Mouse (Mus musculus) heart, embryonic 13.5 days (tissue): Measurements from ENCODE around the gene Cdx2. TPM values are rescaled to one million over a fixed set of nuclear protein-coding genes. Genes with fewer than 3 reads are reported as not detected.

Experiments
- ATAC-seq: fragments of 200-750 bp; cut with Nextera tagmentation; 2 replicates; pipeline ENCODE4 v1.8.0; 2017; ENCODE audit warnings: moderate TSS enrichment; ENCODE audit not compliant: insufficient number of reproducible peaks, low FRiP score, low TSS enrichment; ENCODE audit errors: extremely low read depth
- H3K27ac ChIP-seq: fragments of 300-500 bp; sonication (generic); replicated peaks from 2 replicates; pipeline ENCODE4 v1.5.1; 2015; ENCODE audit warnings: moderate library complexity, mild to moderate bottlenecking, inconsistent platforms
- H3K27me3 ChIP-seq: fragments of 300-500 bp; sonication (generic); replicated peaks from 2 replicates; pipeline ENCODE4 v1.6.1; 2015; ENCODE audit warnings: mild to moderate bottlenecking, inconsistent platforms
- H3K36me3 ChIP-seq: fragments of 300-500 bp; sonication (generic); 2 replicates; pipeline ENCODE4 v1.6.1; 2015; ENCODE audit warnings: mild to moderate bottlenecking, inconsistent platforms
- H3K4me1 ChIP-seq: fragments of 300-500 bp; sonication (generic); 2 replicates; pipeline ENCODE4 v1.6.1; 2015; ENCODE audit warnings: inconsistent platforms
- H3K4me2 ChIP-seq: fragments of 300-500 bp; sonication (generic); 2 replicates; pipeline ENCODE4 v1.6.1; 2015; ENCODE audit warnings: inconsistent platforms, mild to moderate bottlenecking, moderate library complexity
- H3K4me3 ChIP-seq: fragments of 300-500 bp; sonication (generic); 2 replicates; pipeline ENCODE4 v1.5.1; 2015; ENCODE audit warnings: moderate library complexity, mild to moderate bottlenecking, inconsistent platforms
- H3K9ac ChIP-seq: fragments of 300-500 bp; sonication (generic); 2 replicates; pipeline ENCODE4 v1.6.1; 2015; ENCODE audit warnings: inconsistent platforms, mild to moderate bottlenecking, moderate library complexity
- H3K9me3 ChIP-seq: fragments of 300-500 bp; sonication (generic); 2 replicates; pipeline ENCODE4 v1.6.1; 2016; ENCODE audit warnings: inconsistent platforms
- WGBS: fragments of 180-500 bp; shearing (Covaris S2); methylation state at CpG from one replicate; pipeline ENCODE4 v1.1.7; 2015; ENCODE audit warnings: mixed read lengths; 5-methylcytosine and 5-hydroxymethylcytosine counted together
- polyA plus RNA-seq: library from polyadenylated mRNA; unstranded; fragments of >200 nt; fragmentation: Nextera tagmentation; extraction: Ambion mirVana; gene quantifications from 2 replicates; pipeline ENCODE4 v1.2.1, GENCODE M21; 2015

The Cdx2 gene
- polyA plus RNA-seq, 1 experiment from 2014 or later: not detected

- Histone ChIP-seq H3K4me3 (no peak overlapping the region), H3K4me1 (peaks cover 42% of the 10 kb centered on the region), H3K9me3 (no peaks in the 10 kb centered on the region), H3K27me3 (peaks cover 100% of the 10 kb centered on the region), H3K4me2 (no peak overlapping the region), H3K27ac (no peak overlapping the region), H3K36me3 (no peaks in the 10 kb centered on the region), H3K9ac (no peak overlapping the region)
- no peak for ATAC-seq
- 3% methylated on average over 8 of the region's 8 CpGs for WGBS
Measured at GRCm38 (mm10) chr5:147302141-147302540, 4.9 kb downstream of the Cdx2 start.

GRCm38 (mm10) chr5:147301781-147302070 lies 5.3 kb downstream of the Cdx2 start:
- H3K4me1 ChIP-seq: peaks cover 40% of the 10 kb centered on the region
- no peak overlapping the region for H3K27ac ChIP-seq
- peaks cover 100% of the 10 kb centered on the region for H3K27me3 ChIP-seq
- 4% methylated on average over 10 of the region's 10 CpGs for WGBS
- H3K36me3 ChIP-seq: no peaks in the 10 kb centered on the region
- no peak overlapping the region for H3K9ac ChIP-seq
- no peak for ATAC-seq
- H3K4me3 ChIP-seq: no peak overlapping the region
- no peaks in the 10 kb centered on the region for H3K9me3 ChIP-seq
- no peak overlapping the region for H3K4me2 ChIP-seq

GRCm38 (mm10) chr5:147300917-147301780 lies 5.9 kb downstream of the Cdx2 start:
- Histone ChIP-seq H3K9me3 (no peaks in the 10 kb centered on the region), H3K4me3 (0 out of 2 replicates have a peak overlapping the region, but pooled peaks have one; percentile 0), H3K4me2 (no peak overlapping the region), H3K36me3 (no peaks in the 10 kb centered on the region), H3K27me3 (peaks cover 99% of the 10 kb centered on the region), H3K27ac (no peak overlapping the region), H3K9ac (no peak overlapping the region), H3K4me1 (peaks cover 34% of the 10 kb centered on the region)
- 2% methylated on average over 21 of the region's 21 CpGs for WGBS
- ATAC-seq: no peak

GRCm38 (mm10) chr5:147300001-147300363 lies 7.1 kb downstream of the Cdx2 start:
- H3K27me3 ChIP-seq: peaks cover 99% of the 10 kb centered on the region
- H3K9me3 ChIP-seq: no peaks in the 10 kb centered on the region
- H3K9ac ChIP-seq: no peak overlapping the region
- H3K36me3 ChIP-seq: no peaks in the 10 kb centered on the region
- no peak for ATAC-seq
- no peak overlapping the region for H3K27ac ChIP-seq
- H3K4me2 ChIP-seq: peak overlapping the region; percentile 63
- peak overlapping the region; percentile 40 for H3K4me3 ChIP-seq
- H3K4me1 ChIP-seq: peaks cover 28% of the 10 kb centered on the region
- WGBS: under 1% methylated on average over 4 of the region's 4 CpGs

GRCm38 (mm10) chr5:147299255-147300000 lies 7.6 kb downstream of the Cdx2 start:
- no peak for ATAC-seq
- Histone ChIP-seq H3K4me2 (peak overlapping the region; percentile 63), H3K9me3 (no peaks in the 10 kb centered on the region), H3K9ac (0 out of 2 replicates have a peak overlapping the region, but pooled peaks have one; percentile 55), H3K27ac (no peak overlapping the region), H3K36me3 (no peaks in the 10 kb centered on the region), H3K4me1 (peaks cover 23% of the 10 kb centered on the region), H3K4me3 (peak overlapping the region; percentile 40), H3K27me3 (peaks cover 99% of the 10 kb centered on the region)
- under 1% methylated on average over 40 of the region's 41 CpGs for WGBS

- no peak overlapping the region for H3K4me3 ChIP-seq
- no peak overlapping the region for H3K9ac ChIP-seq
- no peak overlapping the region for H3K4me2 ChIP-seq
- no peak overlapping the region for H3K27ac ChIP-seq
- 50% methylated on average over 5 of the region's 5 CpGs for WGBS
- no peaks in the 10 kb centered on the region for H3K36me3 ChIP-seq
- H3K9me3 ChIP-seq: no peaks in the 10 kb centered on the region
- peaks cover 99% of the 10 kb centered on the region for H3K27me3 ChIP-seq
- peaks cover 32% of the 10 kb centered on the region for H3K4me1 ChIP-seq
- no peak for ATAC-seq
Measured at GRCm38 (mm10) chr5:147297249-147297648, 9.8 kb downstream of the Cdx2 start.

- H3K4me3 ChIP-seq: no peak overlapping the region
- H3K27me3 ChIP-seq: peaks cover 78% of the 10 kb centered on the region
- no peak for ATAC-seq
- 9% methylated on average over 20 of the region's 20 CpGs for WGBS
- no peak overlapping the region for H3K9ac ChIP-seq
- H3K27ac ChIP-seq: no peak overlapping the region
- H3K36me3 ChIP-seq: no peaks in the 10 kb centered on the region
- peaks cover 15% of the 10 kb centered on the region for H3K4me1 ChIP-seq
- no peaks in the 10 kb centered on the region for H3K9me3 ChIP-seq
- H3K4me2 ChIP-seq: no peak overlapping the region
Measured at GRCm38 (mm10) chr5:147294121-147294520, 12.9 kb downstream of the Cdx2 start.

GRCm38 (mm10) chr5:147293127-147293910 lies 13.8 kb downstream of the Cdx2 start:
- Histone ChIP-seq H3K4me3 (no peak overlapping the region), H3K4me1 (peaks cover 15% of the 10 kb centered on the region), H3K27ac (no peak overlapping the region), H3K9ac (no peak overlapping the region), H3K36me3 (no peaks in the 10 kb centered on the region), H3K4me2 (no peak overlapping the region), H3K9me3 (no peaks in the 10 kb centered on the region), H3K27me3 (peaks cover 75% of the 10 kb centered on the region)
- WGBS: 19% methylated on average over 18 of the region's 18 CpGs
- no peak for ATAC-seq

- Histone ChIP-seq H3K9me3 (no peaks in the 10 kb centered on the region), H3K4me3 (no peak overlapping the region), H3K27ac (no peak overlapping the region), H3K4me1 (peaks cover 15% of the 10 kb centered on the region), H3K9ac (no peak overlapping the region), H3K36me3 (no peaks in the 10 kb centered on the region), H3K4me2 (peak overlapping the region; percentile 21; the same call in 1 of the 2 replicates), H3K27me3 (peaks cover 75% of the 10 kb centered on the region)
- 20% methylated on average over 13 of the region's 13 CpGs for WGBS
- ATAC-seq: no peak
Measured at GRCm38 (mm10) chr5:147292506-147293120, 14.5 kb downstream of the Cdx2 start.

GRCm38 (mm10) chr5:147291764-147292505 lies 15.1 kb downstream of the Cdx2 start:
- no peak for ATAC-seq
- WGBS: 21% methylated on average over 16 of the region's 16 CpGs
- H3K4me2 ChIP-seq: peak overlapping the region; percentile 21; the same call in 1 of the 2 replicates
- no peak overlapping the region for H3K27ac ChIP-seq
- H3K9me3 ChIP-seq: no peaks in the 10 kb centered on the region
- H3K36me3 ChIP-seq: no peaks in the 10 kb centered on the region
- no peak overlapping the region for H3K9ac ChIP-seq
- peaks cover 15% of the 10 kb centered on the region for H3K4me1 ChIP-seq
- peaks cover 75% of the 10 kb centered on the region for H3K27me3 ChIP-seq
- H3K4me3 ChIP-seq: no peak overlapping the region
